Mouse (Mus musculus) retina, embryonic 14.5 days (tissue): ENCODE results near the gene Usp46.

Source experiments
- DNase-seq: peaks from one replicate; pipeline ENCODE4 v3.0.0-alpha.2; 2015; ENCODE audit warnings: low spot score

Usp46 gene

DNA sequence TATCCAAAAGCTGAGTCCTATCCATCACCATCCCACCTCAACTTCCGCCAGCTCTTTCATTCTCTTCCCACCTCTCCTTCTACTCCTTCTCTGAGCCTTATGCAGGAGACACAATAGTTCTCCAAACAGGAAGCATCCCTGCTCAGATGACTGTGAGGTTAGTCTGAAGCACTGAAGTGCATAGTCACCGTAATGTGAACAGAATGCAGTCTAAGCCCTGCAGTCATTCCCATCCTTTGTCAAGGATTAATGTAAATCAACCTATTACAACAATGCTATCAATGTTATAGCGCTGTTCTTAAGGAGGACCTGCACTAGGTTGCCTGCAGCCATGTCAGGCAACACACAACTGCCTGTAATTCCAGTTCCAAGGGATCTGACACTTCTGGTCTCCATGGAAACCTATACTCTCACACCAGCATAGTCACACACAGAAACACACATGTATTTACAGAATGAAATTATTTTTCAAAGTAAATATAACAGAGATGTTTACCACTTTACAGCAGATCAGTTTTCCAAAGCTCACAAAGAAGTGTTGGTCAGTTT is 115.1 kb downstream of the Usp46 start:
- no peak for DNase-seq

DNA sequence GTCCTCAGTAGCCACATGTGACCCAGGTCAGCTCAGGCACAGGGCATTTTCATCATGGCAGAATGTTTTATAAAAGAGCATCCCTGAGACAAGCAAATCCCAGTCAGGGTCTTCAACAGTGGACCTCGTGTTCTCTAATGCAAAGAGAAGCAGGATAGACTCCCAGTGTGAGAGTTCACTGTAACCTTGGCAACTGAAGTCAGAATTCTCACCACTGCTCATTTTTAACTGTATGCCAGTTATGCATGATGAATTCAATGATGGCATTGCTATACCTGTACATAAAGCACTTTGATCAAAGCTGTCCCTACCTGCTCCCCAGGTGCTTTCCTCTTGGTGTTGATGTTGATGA is 116.6 kb downstream of the Usp46 start:
- no peak for DNase-seq

DNA sequence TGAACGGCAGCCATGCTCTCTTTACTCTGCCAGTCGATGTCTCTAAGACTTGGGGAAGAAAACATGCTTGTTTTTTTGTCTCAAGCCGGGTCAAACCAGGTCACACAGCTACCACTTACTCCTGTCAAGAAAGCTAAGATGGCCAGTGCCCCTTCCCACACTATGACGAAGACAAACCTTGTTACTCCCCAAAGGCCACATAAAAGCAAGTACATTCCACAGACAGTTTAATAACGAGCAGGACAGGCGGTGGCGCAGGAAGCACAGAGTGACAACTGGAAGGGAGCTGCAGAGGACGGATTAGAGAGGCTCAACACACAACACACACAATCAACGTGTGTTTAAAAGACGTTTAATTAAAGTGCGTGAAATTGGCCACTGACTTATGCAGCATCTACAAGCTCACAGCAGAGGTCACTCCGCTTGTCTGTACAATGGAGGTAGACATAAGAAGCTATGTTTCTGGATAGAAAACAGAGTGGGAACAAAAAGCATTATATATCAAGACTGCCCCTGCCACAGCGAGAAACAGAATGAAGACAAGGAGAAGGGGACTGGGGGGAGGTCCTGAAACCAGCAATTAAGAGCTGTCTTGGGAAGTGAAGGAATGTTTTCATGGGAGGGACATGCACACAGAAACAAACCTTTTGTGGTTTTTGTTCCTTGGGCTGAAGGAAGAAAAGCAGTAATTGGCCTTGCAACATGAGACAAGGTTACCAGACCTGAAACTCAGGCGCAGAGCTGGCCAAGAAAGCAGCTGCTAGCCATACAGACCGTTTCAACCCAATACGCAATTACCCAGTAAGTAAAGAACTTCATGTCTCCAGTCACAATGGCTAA is 117.2 kb downstream of the Usp46 start:
- DNase-seq: no peak
